Mouse (Mus musculus) liver, embryonic 14.5 days (tissue): ENCODE measurements around the gene Sephs2. TPM values are rescaled to one million over a fixed set of nuclear protein-coding genes. Genes with fewer than 3 reads are reported as not detected.
A peak's percentile ranks its signal among the peaks of the same experiment; 100 is the strongest.

Source experiments
- ATAC-seq: fragments of 200-750 bp; cut with Nextera tagmentation; 2 replicates; pipeline ENCODE4 v1.8.0; 2017; ENCODE audit warnings: moderate number of reproducible peaks, mild to moderate bottlenecking, moderate library complexity; ENCODE audit not compliant: insufficient read depth
- DNase-seq, 3 experiments: peaks; one replicate each; pipeline ENCODE4 v3.0.0-alpha.2; 2012 to 2013; ENCODE audit warnings: low read depth in 3 of 3, low spot score in 3 of 3
- H3K27ac ChIP-seq: fragments of 300-500 bp; sonication (generic); 2 replicates; pipeline ENCODE4 v1.5.1; 2014; ENCODE audit warnings: moderate library complexity, mild to moderate bottlenecking, control low read depth, inconsistent platforms
- H3K27me3 ChIP-seq: fragments of 300-500 bp; sonication (generic); 2 replicates; pipeline ENCODE4 v1.6.1; 2014; ENCODE audit warnings: mild to moderate bottlenecking, low read length, moderate library complexity; ENCODE audit not compliant: control insufficient read depth, insufficient read depth
- H3K36me3 ChIP-seq: fragments of 300-500 bp; sonication (generic); replicated peaks from 2 replicates; pipeline ENCODE4 v1.6.1; 2014; ENCODE audit warnings: low read depth; ENCODE audit not compliant: control insufficient read depth, insufficient read depth
- H3K4me1 ChIP-seq, 2 experiments: fragments of 200-500 bp in 1 of 2; fragments of 300-500 bp in 1 of 2; sonication (generic) in 1 of 2; replicated peaks; 2 replicates each; pipeline ENCODE4 v1.6.1; 2012 to 2014; ENCODE audit warnings: antibody characterized with exemption in 1 of 2, inconsistent platforms in 1 of 2, low read length in 1 of 2; ENCODE audit not compliant: control insufficient read depth in 2 of 2, insufficient read depth in 2 of 2
- H3K4me2 ChIP-seq: fragments of 300-500 bp; sonication (generic); 2 replicates; pipeline ENCODE4 v1.6.1; 2014; ENCODE audit warnings: low read depth, mild to moderate bottlenecking, control low read depth, moderate library complexity
- H3K4me3 ChIP-seq, 2 experiments: fragments of 200-500 bp in 1 of 2; fragments of 300-500 bp in 1 of 2; sonication (generic) in 1 of 2; 2 replicates each; pipeline ENCODE4 v1.5.1; 2012 to 2014; ENCODE audit warnings: low read depth in 2 of 2, low read length in 2 of 2, mild to moderate bottlenecking in 2 of 2, control low read depth in 1 of 2, inconsistent platforms in 1 of 2, moderate library complexity in 1 of 2; ENCODE audit not compliant: insufficient read depth in 1 of 2
- H3K9ac ChIP-seq: fragments of 300-500 bp; sonication (generic); replicated peaks from 2 replicates; pipeline ENCODE4 v1.6.1; 2014; ENCODE audit warnings: mild to moderate bottlenecking, control low read depth, moderate library complexity
- H3K9me3 ChIP-seq: fragments of 300-500 bp; sonication (generic); 2 replicates; pipeline ENCODE4 v1.6.1; 2016; ENCODE audit warnings: low read length, mixed read lengths; ENCODE audit not compliant: control insufficient read depth
- CTCF ChIP-seq: IDR thresholded peaks from 2 replicates; pipeline ENCODE4 v1.5.1; 2016; ENCODE audit warnings: antibody characterized with exemption, low read depth, control low read depth
- EP300 ChIP-seq: IDR thresholded peaks from 2 replicates; pipeline ENCODE4 v1.6.1; 2016; ENCODE audit warnings: antibody characterized with exemption, low read depth
- WGBS: fragments of 180-500 bp; shearing (Covaris S2); extraction: QIAGEN DNeasy Blood & Tissue Kit; methylation state at CpG from one replicate; pipeline ENCODE4 v1.1.7; 2014; ENCODE audit not compliant: insufficient replicate concordance; 5-methylcytosine and 5-hydroxymethylcytosine counted together
- polyA plus RNA-seq, 2 experiments: library from polyadenylated mRNA; depleted of rRNA in 1 of 2; stranded (reverse) in 1 of 2; unstranded in 1 of 2; fragments of >200 nt; fragmentation: Nextera tagmentation in 1 of 2; extraction: Ambion mirVana in 1 of 2; gene quantifications; 2 replicates each; pipeline versions ENCODE4 v1.2.1 to v1.2.3; 2012 to 2014

The Sephs2 gene
- polyA plus RNA-seq, 2 experiments, result 44.9 to 143 TPM

DNA sequence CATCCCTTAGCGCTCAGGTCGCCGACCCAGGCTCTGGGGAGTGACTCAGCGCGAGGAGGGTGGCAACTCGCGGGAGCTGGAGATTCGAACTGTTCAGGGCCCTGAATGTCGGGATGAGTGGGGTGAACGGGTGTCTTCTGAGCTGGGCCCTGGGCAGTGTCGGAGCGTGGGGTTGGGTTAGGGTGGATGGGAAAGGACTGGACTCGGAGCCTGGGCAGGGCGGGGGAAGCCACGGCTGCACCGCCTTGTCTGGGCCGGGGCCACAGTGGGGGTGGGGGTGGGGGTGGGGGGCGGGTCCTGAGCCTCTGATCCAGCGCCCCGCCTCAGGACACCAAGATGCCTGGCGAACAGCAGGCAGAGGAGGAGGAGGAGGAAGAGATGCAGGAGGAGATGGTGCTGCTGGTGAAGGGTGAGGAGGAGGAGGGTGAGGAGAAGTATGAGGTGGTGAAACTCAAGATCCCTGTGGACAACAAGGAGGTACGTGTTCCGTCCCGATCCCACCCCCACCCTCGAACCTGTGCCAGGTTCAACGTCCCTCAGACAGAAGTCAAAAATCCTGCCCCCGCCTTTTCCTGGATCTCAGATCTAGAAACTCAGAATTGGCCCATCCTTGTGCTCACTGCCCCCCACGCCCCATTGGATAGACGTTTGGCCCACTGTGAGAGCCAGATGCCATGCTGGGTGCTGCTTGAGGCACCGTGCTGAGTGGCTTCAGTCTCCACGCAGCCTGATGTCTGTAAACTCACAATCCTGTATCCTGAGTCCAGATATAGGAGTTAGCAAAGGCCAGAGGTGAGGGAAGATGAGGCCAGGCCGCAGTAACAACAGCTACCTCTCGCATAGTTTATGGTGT, 29.0 kb downstream of the Sephs2 start:
- Histone ChIP-seq H3K27me3 (no peaks in the 10 kb centered on the region), H3K9me3 (no peaks in the 10 kb centered on the region), H3K36me3 (no peaks in the 10 kb centered on the region; the same call in 1 of the 2 replicates), H3K4me3 (peak overlapping the region; percentile 82 to 87), H3K27ac (peak overlapping the region; percentile 68), H3K9ac (peak overlapping the region; percentile 84), H3K4me1 (peaks cover 10 to 23% of the 10 kb centered on the region in 2 experiments), H3K4me2 (peak overlapping the region; percentile 94)
- ATAC-seq (no peak; the same call in none of the 2 replicates), DNase-seq (no peak)
- no peak for TF ChIP-seq EP300
- TF ChIP-seq CTCF, result no peak; the same call in 1 of the 2 replicates
- WGBS, result 11% methylated on average over 33 of the region's 33 CpGs

DNA sequence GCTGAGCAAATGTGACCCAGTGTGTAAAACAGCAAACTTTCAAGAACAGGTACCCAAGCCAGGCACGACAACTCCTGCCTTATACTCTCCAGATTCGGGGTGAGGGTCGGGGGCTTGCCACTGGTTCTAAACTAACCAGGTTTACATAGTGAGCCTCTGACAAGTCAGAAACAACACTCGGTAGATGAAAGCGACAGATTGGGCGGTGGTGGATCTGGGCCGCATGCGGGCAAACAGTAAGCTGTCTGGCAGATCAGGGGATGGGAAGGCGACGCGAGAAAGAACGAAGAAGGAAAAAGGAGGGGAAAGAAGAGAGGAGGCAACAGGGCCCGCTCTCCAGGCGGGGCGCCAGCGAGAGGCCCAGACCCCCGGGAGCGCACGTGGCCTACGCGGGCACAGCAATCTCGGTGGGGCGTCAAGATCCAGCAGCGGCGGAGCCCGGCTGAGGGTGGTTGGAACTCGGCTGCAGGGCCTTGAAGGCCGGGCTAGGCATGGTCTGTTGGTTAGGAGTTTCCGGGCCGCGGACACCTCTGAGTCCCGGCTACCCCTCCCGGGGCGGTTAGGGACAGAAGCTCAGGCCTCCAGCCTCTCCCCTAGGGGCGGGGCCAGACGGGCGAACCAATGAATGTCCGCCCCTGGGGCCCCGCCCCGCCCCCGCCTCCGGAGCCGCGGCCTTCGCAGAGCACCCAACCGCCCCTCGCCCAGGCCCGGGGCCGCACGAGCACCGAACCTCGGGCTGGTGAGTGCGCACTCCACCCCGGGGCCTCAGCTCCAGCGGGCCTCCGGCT, 29.8 kb downstream of the Sephs2 start, which contains the start of gene Zfp771:
Gene Zfp771 (plus strand): TSS at position 405 of the 788 bp plus-strand sequence.
- WGBS, result under 1% methylated on average over 56 of the region's 56 CpGs

DNA sequence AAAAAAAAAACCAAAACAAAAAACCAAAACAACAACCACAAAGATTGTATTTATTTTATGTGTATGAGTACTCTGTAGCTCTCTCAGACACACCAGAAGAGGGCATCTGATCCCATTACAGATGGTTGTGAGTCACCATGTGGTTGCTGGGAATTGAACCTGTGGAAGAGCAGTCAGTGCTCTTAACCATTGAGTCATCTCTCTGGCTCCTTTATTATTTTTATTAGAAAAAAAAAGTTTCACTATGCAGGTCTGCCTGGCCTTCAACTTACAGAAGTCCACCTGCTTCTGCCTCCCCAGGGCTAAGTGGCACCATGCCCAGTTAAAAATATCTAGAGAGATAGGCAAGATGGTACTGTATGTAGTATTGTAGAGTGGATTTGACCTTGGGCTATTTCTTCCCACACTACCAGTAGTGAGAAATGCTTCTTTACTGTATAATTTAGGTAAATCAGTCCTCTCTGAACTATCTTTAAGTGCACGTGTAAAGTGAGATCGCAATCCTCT, 30.4 kb downstream of the Sephs2 start:
- Histone ChIP-seq H3K9me3 (no peaks in the 10 kb centered on the region), H3K27ac (peak overlapping the region; percentile 65), H3K4me1 (peaks cover 10 to 23% of the 10 kb centered on the region in 2 experiments), H3K9ac (peak overlapping the region; percentile 76), H3K4me2 (peak overlapping the region; percentile 94), H3K27me3 (no peaks in the 10 kb centered on the region), H3K4me3 (peak overlapping the region; percentile 82 to 87), H3K36me3 (no peaks in the 10 kb centered on the region; the same call in 1 of the 2 replicates)
- WGBS, result 31% methylated on average over 2 of the region's 2 CpGs
- ATAC-seq (no peak), DNase-seq (no peak)
- TF ChIP-seq CTCF, result no peak
- TF ChIP-seq EP300, result no peak

More for the DNA sequence above, 29.8 kb downstream of the Sephs2 start, which contains the start of gene Zfp771:
- Histone ChIP-seq H3K36me3 (no peaks in the 10 kb centered on the region; the same call in 1 of the 2 replicates), H3K27me3 (no peaks in the 10 kb centered on the region), H3K9ac (peak within 1 kb of the TSS; percentile 84), H3K4me2 (peak within 1 kb of the TSS; percentile 94), H3K27ac (peak within 1 kb of the TSS; percentile 68), H3K9me3 (no peaks in the 10 kb centered on the region), H3K4me3 (peak within 1 kb of the TSS; percentile 82 to 87), H3K4me1 (peaks cover 10 to 23% of the 10 kb centered on the region in 2 experiments)
- ATAC-seq (peak; percentile 94), DNase-seq (peak; percentile 82 to 87 (median 84))
- TF ChIP-seq CTCF (peak; percentile 30; the same call in 1 of the 2 replicates), EP300 (no peak)

DNA sequence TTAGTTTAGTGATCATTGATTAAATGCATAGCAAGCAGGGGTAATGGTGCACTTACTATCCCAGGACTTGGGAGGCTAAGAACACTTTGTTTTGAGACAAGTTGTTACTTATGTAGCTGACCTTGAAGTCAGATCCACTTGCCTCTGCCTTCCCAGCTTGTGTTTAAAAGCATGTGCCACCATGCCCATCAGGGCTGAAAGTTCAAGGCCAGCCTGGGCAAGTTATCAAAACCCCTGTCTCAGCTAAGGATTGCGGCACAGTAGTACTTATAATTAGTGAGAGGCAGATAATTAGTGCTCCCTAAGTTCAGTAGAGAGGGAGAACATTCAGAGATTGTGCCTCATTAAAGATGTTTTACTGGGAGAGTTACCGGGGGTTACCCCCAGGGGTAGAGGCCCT, 39.1 kb downstream of the Sephs2 start:
- H3K36me3 ChIP-seq, result peaks cover 17% of the 10 kb centered on the region

More for the DNA sequence above, 39.1 kb downstream of the Sephs2 start:
- no peak overlapping the region for H3K27ac ChIP-seq
- H3K9me3 ChIP-seq, result no peaks in the 10 kb centered on the region
- peaks cover 8 to 11% of the 10 kb centered on the region in 2 experiments for H3K4me1 ChIP-seq
- no peaks in the 10 kb centered on the region for H3K27me3 ChIP-seq
- TF ChIP-seq CTCF, result no peak
- TF ChIP-seq EP300, result no peak
- H3K9ac ChIP-seq, result no peak overlapping the region
- no peak for ATAC-seq
- no peak overlapping the region for H3K4me3 ChIP-seq
- 91% methylated on average over 2 of the region's 2 CpGs for WGBS
- no peak overlapping the region for H3K4me2 ChIP-seq
- DNase-seq, result no peak
